Mouse (Mus musculus) lung, embryonic 14.5 days (tissue): ENCODE results near the gene Galm. TPM values are rescaled to one million over a fixed set of nuclear protein-coding genes. Genes with fewer than 3 reads are reported as not detected.

Experiments used
- ATAC-seq: fragments of 200-750 bp; cut with Nextera tagmentation; 2 replicates; pipeline ENCODE4 v1.8.0; 2017; ENCODE audit warnings: mild to moderate bottlenecking, moderate TSS enrichment, moderate library complexity; ENCODE audit not compliant: insufficient read depth
- DNase-seq: peaks from one replicate; pipeline ENCODE4 v3.0.0-alpha.2; 2015
- H3K27ac ChIP-seq: fragments of 300-500 bp; sonication (generic); 2 replicates; pipeline ENCODE4 v1.5.1; 2014; ENCODE audit warnings: low read depth, mild to moderate bottlenecking, moderate library complexity
- H3K27me3 ChIP-seq: fragments of 300-500 bp; sonication (generic); 2 replicates; pipeline ENCODE4 v1.6.1; 2014; ENCODE audit warnings: low read length, control low read depth; ENCODE audit not compliant: insufficient read depth
- H3K36me3 ChIP-seq: fragments of 300-500 bp; sonication (generic); 2 replicates; pipeline ENCODE4 v1.6.1; 2014; ENCODE audit warnings: control low read depth; ENCODE audit not compliant: insufficient read depth
- H3K4me1 ChIP-seq: fragments of 300-500 bp; sonication (generic); 2 replicates; pipeline ENCODE4 v1.6.1; 2014; ENCODE audit warnings: antibody characterized with exemption, control low read depth; ENCODE audit not compliant: insufficient read depth
- H3K4me2 ChIP-seq: fragments of 300-500 bp; sonication (generic); 2 replicates; pipeline ENCODE4 v1.6.1; 2014; ENCODE audit warnings: mild to moderate bottlenecking
- H3K4me3 ChIP-seq: fragments of 300-500 bp; sonication (generic); 2 replicates; pipeline ENCODE4 v1.5.1; 2014; ENCODE audit warnings: low read depth, low read length
- H3K9ac ChIP-seq: fragments of 300-500 bp; sonication (generic); 2 replicates; pipeline ENCODE4 v1.6.1; 2014
- H3K9me3 ChIP-seq: fragments of 300-500 bp; sonication (generic); 2 replicates; pipeline ENCODE4 v1.6.1; 2016; ENCODE audit warnings: low read depth, low read length, control low read depth
- CTCF ChIP-seq: IDR thresholded peaks from 2 replicates; pipeline ENCODE4 v1.5.1; 2016; ENCODE audit warnings: antibody characterized with exemption, low read depth
- WGBS: fragments of 180-500 bp; shearing (Covaris S2); extraction: QIAGEN DNeasy Blood & Tissue Kit; methylation state at CpG from one replicate; pipeline ENCODE4 v1.1.7; 2014; 5-methylcytosine and 5-hydroxymethylcytosine counted together
- polyA plus RNA-seq: library from polyadenylated mRNA; unstranded; fragments of >200 nt; fragmentation: Nextera tagmentation; extraction: Ambion mirVana; gene quantifications from 2 replicates; pipeline ENCODE4 v1.2.1, GENCODE M21; 2014

Gene Galm
- polyA plus RNA-seq, 1 experiment from 2014 or later, result 15.8 TPM

GRCm38 (mm10) chr17:80165741-80166140, 38.5 kb downstream of the Galm start:
- DNase-seq (peak; percentile 72), ATAC-seq (0 out of 2 replicates have a peak, but pooled peaks have one; percentile 13)
- no peaks in the 10 kb centered on the region for H3K9me3 ChIP-seq
- 40% methylated on average over 6 of the region's 6 CpGs for WGBS
- H3K9ac ChIP-seq, result no peak overlapping the region
- TF ChIP-seq CTCF, result 0 out of 2 replicates have a peak, but pooled peaks have one; percentile 2
- H3K27ac ChIP-seq, result peak overlapping the region; percentile 21; the same call in 1 of the 2 replicates
- H3K36me3 ChIP-seq, result no peaks in the 10 kb centered on the region
- H3K27me3 ChIP-seq, result no peaks in the 10 kb centered on the region
- no peak overlapping the region for H3K4me3 ChIP-seq
- H3K4me1 ChIP-seq, result no peaks in the 10 kb centered on the region
- H3K4me2 ChIP-seq, result no peak overlapping the region

- 82% methylated on average over 6 of the region's 6 CpGs for whole genome bisulfite sequencing
- ATAC-seq (no peak), DNase-seq (no peak)
- no peak overlapping the region for H3K4me3 ChIP-seq
- no peak overlapping the region for H3K27ac ChIP-seq
- H3K27me3 ChIP-seq, result no peaks in the 10 kb centered on the region
- H3K36me3 ChIP-seq, result no peaks in the 10 kb centered on the region
- TF ChIP-seq CTCF, result no peak
- no peaks in the 10 kb centered on the region for H3K4me1 ChIP-seq
- H3K9ac ChIP-seq, result no peak overlapping the region
- no peaks in the 10 kb centered on the region for H3K9me3 ChIP-seq
- no peak overlapping the region for H3K4me2 ChIP-seq
Measured at GRCm38 (mm10) chr17:80166346-80166745, 39.1 kb downstream of the Galm start.

- Histone ChIP-seq H3K27ac (no peak overlapping the region), H3K9me3 (no peaks in the 10 kb centered on the region), H3K4me3 (no peak overlapping the region), H3K4me2 (no peak overlapping the region), H3K4me1 (no peaks in the 10 kb centered on the region), H3K27me3 (no peaks in the 10 kb centered on the region), H3K9ac (no peak overlapping the region), H3K36me3 (no peaks in the 10 kb centered on the region)
- no peak; the same call in 1 of the 2 replicates for ATAC-seq
- DNase-seq, result no peak
- no peak for TF ChIP-seq CTCF
- WGBS, result 79% methylated on average over 4 of the region's 4 CpGs
Measured at GRCm38 (mm10) chr17:80167436-80167835, 40.2 kb downstream of the Galm start.

- no peak for TF ChIP-seq CTCF
- Histone ChIP-seq H3K9ac (no peak overlapping the region), H3K9me3 (no peaks in the 10 kb centered on the region), H3K4me1 (no peaks in the 10 kb centered on the region), H3K4me2 (peak overlapping the region; percentile 49), H3K4me3 (no peak overlapping the region), H3K27ac (no peak overlapping the region), H3K27me3 (no peaks in the 10 kb centered on the region), H3K36me3 (no peaks in the 10 kb centered on the region)
- no peak for ATAC-seq
- 40% methylated on average over 7 of the region's 7 CpGs for WGBS
- no peak for DNase-seq
Measured at GRCm38 (mm10) chr17:80167851-80168251, 40.6 kb downstream of the Galm start.

GRCm38 (mm10) chr17:80168425-80169182, 41.3 kb downstream of the Galm start:
- Histone ChIP-seq H3K27me3 (no peaks in the 10 kb centered on the region), H3K27ac (0 out of 2 replicates have a peak overlapping the region, but pooled peaks have one; percentile 31), H3K9ac (no peak overlapping the region), H3K4me2 (peak overlapping the region; percentile 49), H3K36me3 (no peaks in the 10 kb centered on the region), H3K4me1 (no peaks in the 10 kb centered on the region), H3K9me3 (no peaks in the 10 kb centered on the region), H3K4me3 (no peak overlapping the region)
- ATAC-seq (peak; percentile 80), DNase-seq (peak; percentile 84)
- no peak for TF ChIP-seq CTCF
- 21% methylated on average over 16 of the region's 16 CpGs for WGBS

GRCm38 (mm10) chr17:80169792-80170191, 42.5 kb downstream of the Galm start:
- Histone ChIP-seq H3K4me1 (no peaks in the 10 kb centered on the region), H3K36me3 (no peaks in the 10 kb centered on the region), H3K9ac (no peak overlapping the region), H3K9me3 (no peaks in the 10 kb centered on the region), H3K27me3 (no peaks in the 10 kb centered on the region), H3K4me2 (no peak overlapping the region), H3K4me3 (no peak overlapping the region), H3K27ac (no peak overlapping the region)
- WGBS, result 85% methylated on average over 6 of the region's 6 CpGs
- no peak for TF ChIP-seq CTCF
- DNase-seq (no peak), ATAC-seq (no peak)

GRCm38 (mm10) chr17:80170951-80171350, 43.7 kb downstream of the Galm start:
- no peak for DNase-seq
- H3K4me3 ChIP-seq, result no peak overlapping the region
- H3K9me3 ChIP-seq, result no peaks in the 10 kb centered on the region
- no peaks in the 10 kb centered on the region for H3K36me3 ChIP-seq
- no peaks in the 10 kb centered on the region for H3K4me1 ChIP-seq
- TF ChIP-seq CTCF, result no peak
- H3K4me2 ChIP-seq, result no peak overlapping the region
- no peak overlapping the region for H3K27ac ChIP-seq
- no peak for ATAC-seq
- no peak overlapping the region for H3K9ac ChIP-seq
- no peaks in the 10 kb centered on the region for H3K27me3 ChIP-seq
- 87% methylated on average over 7 of the region's 7 CpGs for WGBS
